Mouse (Mus musculus) forebrain, postnatal 0 days (tissue): ENCODE measurements around the gene Ermard. TPM values are rescaled to one million over a fixed set of nuclear protein-coding genes. Genes with fewer than 3 reads are reported as not detected.

Experiments used
- ATAC-seq: fragments of 200-750 bp; cut with Nextera tagmentation; 2 replicates; pipeline ENCODE4 v1.8.0; 2017; ENCODE audit warnings: mild to moderate bottlenecking, moderate library complexity
- DNase-seq: peaks from one replicate; pipeline ENCODE4 v3.0.0-alpha.2; 2015
- H3K27ac ChIP-seq: fragments of 300-500 bp; sonication (generic); 2 replicates; pipeline ENCODE4 v1.5.1; 2014; ENCODE audit warnings: low read depth, mild to moderate bottlenecking, antibody characterized with exemption, low read length, moderate library complexity, mixed read lengths
- H3K27me3 ChIP-seq: fragments of 300-500 bp; sonication (generic); 2 replicates; pipeline ENCODE4 v1.6.1; 2014; ENCODE audit warnings: mild to moderate bottlenecking, low read length, mixed read lengths; ENCODE audit not compliant: insufficient read depth
- H3K36me3 ChIP-seq: fragments of 300-500 bp; sonication (generic); 2 replicates; pipeline ENCODE4 v1.6.1; 2014; ENCODE audit warnings: mild to moderate bottlenecking, moderate library complexity; ENCODE audit not compliant: insufficient read depth
- H3K4me1 ChIP-seq: fragments of 300-500 bp; sonication (generic); 2 replicates; pipeline ENCODE4 v1.6.1; 2014; ENCODE audit warnings: antibody characterized with exemption; ENCODE audit not compliant: insufficient read depth
- H3K4me2 ChIP-seq: fragments of 300-500 bp; sonication (generic); 2 replicates; pipeline ENCODE4 v1.6.1; 2014; ENCODE audit warnings: low read depth, mild to moderate bottlenecking, moderate library complexity
- H3K4me3 ChIP-seq: fragments of 300-500 bp; sonication (generic); 2 replicates; pipeline ENCODE4 v1.5.1; 2014; ENCODE audit warnings: low read depth, low read length, mixed read lengths
- H3K9ac ChIP-seq: fragments of 300-500 bp; sonication (generic); 2 replicates; pipeline ENCODE4 v1.6.1; 2014; ENCODE audit warnings: mild to moderate bottlenecking
- H3K9me3 ChIP-seq: fragments of 300-500 bp; sonication (generic); 2 replicates; pipeline ENCODE4 v1.6.1; 2016; ENCODE audit warnings: low read length
- CTCF ChIP-seq: sonication (generic); IDR thresholded peaks from 2 replicates; pipeline ENCODE4 v1.5.1; 2016; ENCODE audit warnings: antibody characterized with exemption, control low read depth, low read depth
- WGBS: fragments of 180-500 bp; shearing (Covaris S2); extraction: QIAGEN DNeasy Blood & Tissue Kit; methylation state at CpG from one replicate; pipeline ENCODE4 v1.1.7; 2014; 5-methylcytosine and 5-hydroxymethylcytosine counted together
- polyA plus RNA-seq: library from polyadenylated mRNA; unstranded; fragments of >200 nt; fragmentation: Nextera tagmentation; extraction: Ambion mirVana; gene quantifications from 2 replicates; pipeline ENCODE4 v1.2.1, GENCODE M21; 2015
- total RNA-seq: library from RNA; depleted of rRNA; stranded (reverse); fragments of >200 nt; gene quantifications from 2 replicates; pipeline ENCODE4 v1.2.3, GENCODE M21; 2014; rRNA removed

Gene Ermard
- total and polyA plus RNA-seq, 2 experiments from 2014 or later = 39.8 to 48.3 TPM

DNA sequence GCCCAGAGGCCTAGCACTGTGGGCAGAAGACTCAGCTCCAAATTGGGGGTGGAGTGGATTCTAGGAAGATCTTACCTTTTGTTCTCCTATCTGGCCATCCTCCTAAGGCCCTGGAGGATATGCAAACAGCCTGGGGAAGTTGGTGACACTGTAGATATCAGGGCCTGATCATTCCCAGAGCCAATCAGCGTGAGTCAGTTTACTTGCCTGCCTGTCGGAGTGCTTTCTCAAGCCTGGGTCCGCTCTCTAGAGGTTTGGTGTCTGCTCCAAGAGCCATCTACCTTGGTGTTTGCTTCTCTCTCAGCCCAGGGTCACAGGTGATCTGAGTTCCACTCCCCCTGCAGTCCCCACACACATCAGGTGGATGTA, 89.3 kb downstream of the Ermard start:
- H3K27me3 ChIP-seq = no peaks in the 10 kb centered on the region
- WGBS = 92% methylated on average over 3 of the region's 3 CpGs
- H3K4me2 ChIP-seq = no peak overlapping the region
- H3K9me3 ChIP-seq = no peaks in the 10 kb centered on the region
- H3K9ac ChIP-seq = no peak overlapping the region
- no peak overlapping the region for H3K4me3 ChIP-seq
- ATAC-seq = no peak
- H3K27ac ChIP-seq = no peak overlapping the region
- no peaks in the 10 kb centered on the region for H3K4me1 ChIP-seq
- no peaks in the 10 kb centered on the region for H3K36me3 ChIP-seq
- TF ChIP-seq CTCF = no peak
- DNase-seq = no peak

DNA sequence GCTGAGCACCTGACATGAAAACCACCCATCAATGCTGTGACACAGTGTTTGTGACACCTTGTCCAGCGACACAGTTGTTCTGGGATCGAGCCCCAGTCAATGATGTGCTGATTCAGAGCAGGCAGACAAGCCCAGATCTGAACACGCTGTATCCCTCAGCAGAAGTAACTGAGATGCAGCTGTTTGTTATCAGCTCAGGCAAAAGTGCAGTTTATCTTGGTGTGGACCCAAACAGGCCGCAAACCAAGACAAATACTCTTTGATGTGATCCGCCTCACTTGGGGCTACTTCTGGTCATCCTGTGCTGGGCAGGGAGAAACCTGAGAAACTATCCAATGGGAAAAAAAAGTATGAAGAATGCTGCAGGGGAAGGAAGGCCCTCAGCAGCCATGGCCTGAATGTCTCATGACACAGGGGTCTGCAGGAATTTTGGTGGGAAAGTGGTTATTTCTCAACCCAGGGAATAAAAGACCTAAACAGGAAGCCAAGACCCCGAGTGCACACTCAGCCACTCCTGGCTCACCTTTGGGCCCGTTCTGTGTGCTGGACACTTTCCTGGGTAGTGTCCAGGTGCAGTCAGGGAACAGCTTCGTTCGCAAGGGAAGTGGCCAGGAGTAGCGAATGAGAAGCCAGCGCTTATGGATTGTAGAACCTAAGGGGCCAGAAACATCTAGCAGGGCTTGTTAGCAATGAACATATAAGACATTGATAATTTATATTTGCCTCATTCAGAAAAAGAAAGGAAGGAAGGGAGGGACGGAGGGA, 94.1 kb downstream of the Ermard start:
- Histone ChIP-seq H3K4me2 (no peak overlapping the region), H3K36me3 (no peaks in the 10 kb centered on the region), H3K27ac (no peak overlapping the region), H3K4me3 (no peak overlapping the region), H3K4me1 (no peaks in the 10 kb centered on the region), H3K27me3 (no peaks in the 10 kb centered on the region), H3K9ac (no peak overlapping the region), H3K9me3 (no peaks in the 10 kb centered on the region)
- no peak for TF ChIP-seq CTCF
- DNase-seq = no peak
- WGBS = 90% methylated on average over 12 of the region's 12 CpGs
- ATAC-seq = no peak

DNA sequence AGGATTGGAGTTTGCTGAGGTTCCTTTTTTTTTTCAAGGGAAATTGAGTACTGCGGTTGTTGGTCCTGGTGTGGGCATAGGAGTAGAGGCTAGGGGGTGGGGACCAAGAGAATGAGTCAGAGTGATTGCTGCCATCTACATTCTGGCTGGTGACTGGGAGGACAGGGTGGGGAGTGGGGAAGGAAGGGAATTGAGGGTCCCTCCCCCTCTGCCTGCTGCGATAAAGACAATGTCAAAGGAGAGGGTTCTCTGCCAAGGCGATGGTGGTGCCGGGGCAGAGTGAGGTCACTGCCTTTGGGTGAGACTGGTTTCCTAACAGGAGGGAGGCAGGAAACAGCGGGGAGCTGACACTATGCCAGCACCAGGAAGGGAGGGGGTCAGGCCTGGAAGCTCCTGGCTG, 96.4 kb downstream of the Ermard start:
- H3K4me2 ChIP-seq = no peak overlapping the region
- peak; percentile 5 for DNase-seq
- no peaks in the 10 kb centered on the region for H3K36me3 ChIP-seq
- H3K9me3 ChIP-seq = no peaks in the 10 kb centered on the region
- H3K27me3 ChIP-seq = no peaks in the 10 kb centered on the region
- H3K4me1 ChIP-seq = no peaks in the 10 kb centered on the region
- H3K27ac ChIP-seq = no peak overlapping the region
- no peak overlapping the region for H3K4me3 ChIP-seq
- TF ChIP-seq CTCF = no peak
- no peak overlapping the region for H3K9ac ChIP-seq
- WGBS = 48% methylated on average over 5 of the region's 5 CpGs
- peak; percentile 59; the same call in 1 of the 2 replicates for ATAC-seq

Other genes with a start within 250 kb of the Ermard start
- 1.1 and 1.6 TPM in 2 replicates for gene Wdr27, start 98.0 kb upstream of the Ermard start, total RNA-seq
- gene Wdr27, start 98.0 kb upstream of the Ermard start, polyA plus RNA-seq = 9.5 and 10.0 TPM in 2 replicates
- 21.1 and 24.2 TPM in 2 replicates for gene 1600012H06Rik, start 98.0 kb upstream of the Ermard start, total RNA-seq
- gene 1600012H06Rik, start 98.0 kb upstream of the Ermard start, polyA plus RNA-seq = 27.1 and 29.2 TPM in 2 replicates
- gene Phf10, start 79.9 kb upstream of the Ermard start, total RNA-seq = 59.3 and 61.7 TPM in 2 replicates
- 12.0 and 13.2 TPM in 2 replicates for gene Phf10, start 79.9 kb upstream of the Ermard start, polyA plus RNA-seq
- gene 9030025P20Rik, start 62.7 kb upstream of the Ermard start, total RNA-seq = 8.3 and 8.9 TPM in 2 replicates
- gene 9030025P20Rik, start 62.7 kb upstream of the Ermard start, polyA plus RNA-seq = 4.9 and 7.6 TPM in 2 replicates
- gene Gm3417, start 62.4 kb upstream of the Ermard start, total RNA-seq = not detected in 2 replicates
- gene Gm3417, start 62.4 kb upstream of the Ermard start, polyA plus RNA-seq = 2.9 and 4.0 TPM in 2 replicates
- 4.4 and 5.8 TPM in 2 replicates for gene Gm3435, start 31.0 kb upstream of the Ermard start, total RNA-seq
- 8.4 and 10.3 TPM in 2 replicates for gene Gm3435, start 31.0 kb upstream of the Ermard start, polyA plus RNA-seq
- not detected in 2 replicates for gene Tcte3, start 280 bp downstream of the Ermard start, total RNA-seq
- gene Tcte3, start 280 bp downstream of the Ermard start, polyA plus RNA-seq = 1.2 TPM in 1 of 2 replicates, not detected in the other
- gene Gm3448, start 329 bp downstream of the Ermard start, total RNA-seq = 6.2 TPM in 2 replicates
- 1.9 and 2.2 TPM in 2 replicates for gene Gm3448, start 329 bp downstream of the Ermard start, polyA plus RNA-seq